Mouse (Mus musculus) right cerebral cortex, postnatal 14 days (tissue): ENCODE results near the gene Brpf1.
"Not testable (repeated sequence)": the region's sequence is repeated elsewhere in the genome, so short reads cannot be mapped to it uniquely, and the experiment has no call there.

Experiments used
- DNase-seq: peaks from one replicate; pipeline ENCODE4 v3.0.0; 2022

Gene Brpf1

DNA sequence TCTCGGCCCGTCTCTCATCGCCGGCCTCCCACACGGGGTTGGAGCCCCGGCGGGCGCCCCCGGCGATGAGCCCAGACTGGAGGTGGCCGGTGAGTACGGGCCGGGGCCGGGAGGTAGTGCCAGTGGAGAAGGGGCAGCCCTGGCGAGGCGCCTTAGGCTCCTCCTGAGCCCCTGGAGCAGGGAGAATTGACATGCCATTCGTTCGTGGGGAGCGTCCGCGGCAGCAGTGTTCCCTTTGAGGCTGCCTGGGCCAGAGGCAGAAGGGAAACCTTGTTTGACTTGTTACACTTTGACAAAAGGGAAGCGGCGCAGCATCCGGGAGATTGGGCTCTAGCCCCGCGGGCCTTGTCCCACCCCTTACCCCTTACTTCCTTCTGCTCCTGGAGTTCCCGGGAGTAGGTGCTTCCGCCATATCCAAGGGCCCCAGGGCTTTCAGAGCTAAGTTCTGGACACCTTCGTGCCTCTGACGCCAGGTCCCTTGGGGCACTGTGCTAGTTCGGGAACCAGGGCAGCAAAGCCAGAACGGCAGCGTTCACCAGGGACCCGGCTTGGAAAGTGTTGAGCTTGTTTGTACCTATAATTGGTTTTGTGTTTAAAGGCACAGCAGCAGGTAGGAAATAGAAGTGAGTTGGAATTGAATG, 664 bp downstream of the Brpf1 start:
- peak; percentile 44 for DNase-seq

DNA sequence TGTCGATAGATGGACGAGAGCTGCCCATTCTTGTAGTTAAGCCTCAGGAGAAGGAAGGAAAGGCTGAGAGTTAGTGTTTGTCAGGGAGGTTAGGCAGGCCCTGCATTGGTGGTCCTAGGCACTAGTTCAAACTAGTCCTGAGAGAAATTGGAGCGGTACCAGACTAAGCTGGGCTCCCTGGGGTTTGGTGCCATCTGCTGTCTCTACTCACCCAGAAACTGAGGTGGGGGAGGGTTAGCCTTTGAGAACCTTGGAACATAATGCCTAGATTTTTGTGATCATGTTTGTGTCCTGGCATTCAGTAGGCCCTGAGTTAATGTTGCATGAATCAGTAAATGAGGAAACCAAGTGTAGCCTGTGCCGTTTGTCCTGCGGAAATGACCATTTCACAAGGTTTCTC, 1.2 kb downstream of the Brpf1 start:
- peak; percentile 32 for DNase-seq

- DNase-seq: no peak
Observed at GRCm38 (mm10) chr6:113315972-113316371, 9.0 kb downstream of the Brpf1 start.

DNA sequence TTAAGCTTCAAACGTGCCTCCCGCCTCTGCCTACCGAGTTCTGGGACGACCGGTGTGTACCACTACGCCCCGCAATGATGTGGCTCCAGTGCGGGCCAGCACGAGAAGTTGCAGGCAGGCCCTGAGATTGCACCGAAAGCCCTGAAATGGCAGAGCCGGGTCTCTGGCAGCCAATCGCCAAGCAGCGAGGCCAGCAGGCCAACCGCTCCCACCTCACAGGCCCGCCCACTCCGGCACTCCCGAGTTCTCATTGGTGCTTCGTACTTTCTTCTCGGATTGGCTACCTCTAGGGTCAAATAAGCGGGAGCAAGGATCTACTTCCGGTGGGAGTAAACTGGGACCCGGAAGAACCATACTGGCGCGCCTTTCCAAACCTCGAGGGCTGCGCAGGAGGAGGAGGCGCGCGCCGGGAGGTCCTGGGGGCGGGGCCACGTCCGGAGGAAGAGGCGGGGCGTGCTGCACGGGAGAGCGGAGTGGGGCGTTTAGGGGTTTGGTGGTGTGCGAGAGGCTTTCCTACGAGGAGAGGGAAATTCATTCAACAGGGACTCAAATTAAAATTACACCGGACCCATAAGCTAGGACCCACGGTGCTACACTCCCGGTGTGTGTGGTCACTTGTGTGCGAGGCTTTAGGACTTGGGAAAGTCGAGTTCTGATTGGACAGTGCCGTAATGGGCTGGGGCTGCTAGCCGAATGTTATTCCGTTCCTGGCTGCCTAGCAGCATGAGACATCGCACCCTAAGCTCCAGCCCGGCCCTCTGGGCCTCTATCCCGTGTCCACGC, 19.8 kb downstream of the Brpf1 start, which contains the start of gene Ogg1:
Gene Ogg1 (plus strand): TSS at position 440 of the 783 bp plus-strand sequence.
- DNase-seq: peak; percentile 95

DNA sequence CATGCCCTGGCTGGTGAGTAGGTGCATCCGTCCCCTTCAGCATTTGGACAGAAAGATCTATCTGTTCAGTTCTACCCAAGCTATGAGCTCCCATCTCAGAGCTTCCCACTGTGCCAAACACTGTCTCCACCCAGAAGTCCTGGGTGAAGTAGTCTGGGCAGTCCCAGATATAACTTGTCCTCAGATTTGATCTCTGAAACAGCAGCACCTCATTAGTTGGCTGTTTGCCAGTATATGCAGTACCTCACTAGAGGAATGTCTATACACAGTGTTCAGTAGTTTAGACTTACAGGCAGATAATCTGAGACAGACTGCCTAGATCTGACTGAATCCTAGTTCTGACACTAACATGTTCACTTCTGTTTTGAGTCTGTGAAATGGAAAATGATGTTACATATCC, 22.5 kb downstream of the Brpf1 start:
- DNase-seq: no peak

- no peak for DNase-seq
Observed at GRCm38 (mm10) chr6:113330547-113330946, 23.6 kb downstream of the Brpf1 start.

GRCm38 (mm10) chr6:113331721-113332120, 24.8 kb downstream of the Brpf1 start:
- DNase-seq: no peak

DNA sequence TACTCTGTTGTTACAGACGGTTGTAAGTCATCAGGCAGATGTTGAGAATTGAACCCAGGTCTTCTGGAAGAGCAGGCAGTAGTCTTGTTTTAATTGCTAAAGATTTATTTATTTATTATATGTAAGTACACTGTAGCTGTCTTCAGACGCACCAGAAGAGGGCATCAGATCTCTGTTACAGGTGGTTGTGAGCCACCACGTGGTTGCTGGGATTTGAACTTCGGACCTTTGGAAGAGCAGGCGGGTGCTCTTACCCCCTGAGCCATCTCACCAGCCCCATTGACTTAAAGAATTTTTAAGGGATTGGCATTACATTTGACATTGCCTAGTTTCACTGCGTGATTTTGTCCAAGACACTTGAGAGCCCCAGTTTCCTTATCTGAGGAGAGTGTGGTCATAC, 25.8 kb downstream of the Brpf1 start:
- DNase-seq: not testable (repeated sequence)

- peak; percentile 77 for DNase-seq
Observed at GRCm38 (mm10) chr6:113333137-113333950, 26.4 kb downstream of the Brpf1 start.

GRCm38 (mm10) chr6:113334216-113334615, 27.3 kb downstream of the Brpf1 start:
- no peak for DNase-seq

- peak; percentile 31 for DNase-seq
Observed at GRCm38 (mm10) chr6:113336852-113337620, 30.1 kb downstream of the Brpf1 start.

GRCm38 (mm10) chr6:113341574-113341973, 34.6 kb downstream of the Brpf1 start:
- DNase-seq: no peak

- peak; percentile 19 for DNase-seq
Observed at GRCm38 (mm10) chr6:113342297-113342696, 35.4 kb downstream of the Brpf1 start.

DNA sequence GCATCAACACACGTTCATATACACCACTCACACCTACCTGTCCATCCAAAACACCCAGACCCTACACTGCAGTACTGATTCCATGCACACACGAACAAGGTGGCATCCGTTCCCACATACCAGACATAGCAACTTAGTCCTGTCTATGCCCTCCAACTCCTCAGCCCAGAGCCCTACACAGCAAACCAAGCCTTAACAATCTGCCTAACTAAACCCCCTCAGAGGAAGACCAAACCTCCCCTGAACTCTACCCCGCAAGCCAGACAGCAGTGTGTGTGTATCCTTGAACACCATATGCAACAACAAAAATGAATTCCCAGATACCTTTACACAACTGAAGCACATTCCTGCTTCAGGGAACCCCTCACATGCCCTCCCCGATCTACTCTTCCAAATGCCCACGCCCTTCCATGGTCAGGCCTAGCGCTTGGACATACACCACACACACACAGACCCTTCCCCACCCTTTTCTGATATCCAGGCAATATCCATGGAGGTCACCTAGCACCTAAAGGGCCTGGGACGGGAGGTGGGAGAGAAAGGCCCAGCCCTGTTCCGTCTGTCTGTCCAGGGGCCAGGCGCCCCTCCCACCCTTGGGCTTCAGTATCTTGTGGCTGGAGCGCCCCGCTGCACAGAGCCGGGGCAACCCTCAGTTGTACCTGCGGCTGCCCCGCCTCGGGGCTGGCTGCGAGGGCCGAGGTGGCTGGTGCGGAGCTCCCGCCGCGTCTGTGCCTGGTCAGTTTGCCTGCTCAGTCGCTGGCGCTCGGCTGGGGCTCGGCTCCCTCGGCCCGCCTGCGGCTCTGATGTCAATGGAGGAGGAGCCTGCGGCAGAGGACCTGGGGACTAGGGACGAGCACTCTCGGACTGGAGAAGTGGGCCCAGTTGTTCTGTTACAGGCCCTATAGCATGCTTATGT, 36.5 kb downstream of the Brpf1 start, which contains the start of gene Camk1:
Gene Camk1 (minus strand): TSS at position 808 of the 916 bp plus-strand sequence.
- peak; percentile 79 for DNase-seq

- peak; percentile 56 for DNase-seq
Observed at GRCm38 (mm10) chr6:113344321-113344720, 37.4 kb downstream of the Brpf1 start.

DNA sequence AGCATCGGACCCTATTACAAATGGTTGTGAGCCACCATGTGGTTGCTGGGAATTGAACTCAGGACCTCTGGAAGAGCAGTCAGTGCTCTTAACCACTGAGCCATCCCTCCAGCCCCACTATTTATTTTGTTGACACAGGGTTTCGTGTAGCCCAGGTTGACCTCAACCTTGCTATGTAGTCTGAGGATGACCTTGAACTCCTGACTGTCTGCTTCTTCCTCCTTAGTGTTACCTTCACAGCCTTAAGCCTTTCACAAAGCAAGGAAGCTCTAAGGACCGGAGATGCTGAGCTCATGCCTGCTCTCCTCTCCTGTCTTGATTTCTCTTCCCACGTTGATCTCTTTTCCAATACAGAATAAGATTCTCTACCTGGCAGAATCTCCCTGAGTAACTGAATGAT, 40.0 kb downstream of the Brpf1 start:
- no peak for DNase-seq

DNA sequence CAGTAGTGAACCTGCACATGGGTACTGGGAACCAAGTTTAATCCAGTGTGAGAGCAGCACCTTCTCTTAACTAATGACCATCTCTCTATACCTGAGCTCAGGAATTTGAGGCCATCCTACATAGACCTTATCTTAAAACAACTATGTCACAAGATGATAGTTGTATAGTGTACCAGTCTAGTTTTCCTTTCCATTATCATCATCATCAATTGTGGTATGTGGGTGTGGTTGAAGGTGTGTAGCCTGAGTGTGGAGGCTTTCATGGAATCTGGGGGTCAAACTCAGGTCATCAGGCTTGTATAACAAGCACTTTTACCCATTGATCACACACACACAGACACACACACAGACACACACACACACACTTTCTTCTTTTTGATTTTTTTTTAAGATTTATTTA, 43.6 kb downstream of the Brpf1 start:
- DNase-seq: no peak

GRCm38 (mm10) chr6:113351161-113351560, 44.2 kb downstream of the Brpf1 start:
- no peak for DNase-seq

- no peak for DNase-seq
Observed at GRCm38 (mm10) chr6:113351653-113352052, 44.7 kb downstream of the Brpf1 start.

DNA sequence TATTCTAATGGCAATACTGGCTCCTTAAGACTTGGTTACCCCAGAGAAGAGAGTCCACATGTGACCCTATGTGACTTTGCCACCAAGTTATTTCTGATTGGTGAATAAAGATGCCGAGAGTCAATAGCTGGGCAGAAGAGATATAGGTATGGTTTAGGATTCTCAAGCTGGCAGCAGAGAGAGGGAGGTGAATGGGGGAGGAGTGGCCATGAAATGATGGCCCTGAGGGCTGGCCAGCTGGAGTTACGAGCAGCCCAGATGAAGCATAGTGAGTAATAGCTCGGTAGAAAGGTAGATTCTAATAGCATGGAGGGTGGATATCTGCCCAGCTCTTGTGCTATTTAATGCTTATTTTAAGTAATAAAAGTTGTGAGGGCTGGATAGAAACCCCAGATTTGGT, 45.9 kb downstream of the Brpf1 start:
- DNase-seq: no peak

- DNase-seq: no peak
Observed at GRCm38 (mm10) chr6:113353696-113354095, 46.8 kb downstream of the Brpf1 start.
